Mouse (Mus musculus) megakaryocyte-erythroid progenitor cell, adult 5-6 weeks (primary cell): Measurements from ENCODE around the gene E2f1. TPM values are rescaled to one million over a fixed set of nuclear protein-coding genes. Genes with fewer than 3 reads are reported as not detected.
A peak's percentile ranks its signal among the peaks of the same experiment; 100 is the strongest.

Experiments
- ATAC-seq: replicated peaks from 2 replicates; pipeline ENCODE4 v1.8.0; 2016; ENCODE audit warnings: mild to moderate bottlenecking, inconsistent platforms; ENCODE audit not compliant: severe bottlenecking, poor library complexity, low FRiP score, low TSS enrichment
- total RNA-seq, 2 experiments: library from RNA; stranded (forward) in 1 of 2; stranded (reverse) in 1 of 2; fragments of 200-1000, 215-1000 nt in 1 of 2; fragments of >200 nt in 1 of 2; fragmentation: Nextera tagmentation in 1 of 2; gene quantifications; 2 replicates each; pipeline ENCODE4 v1.2.3; 2014 to 2017

E2f1 gene
- total RNA-seq (2014; fragmentation: Nextera tagmentation) (25.3 and 26.1 TPM in 2 replicates), total RNA-seq (2017) (7.0 and 7.8 TPM in 2 replicates)

GRCm38 (mm10) chr2:154569836-154570286 is at the start of gene E2f1:
Gene E2f1, minus strand, starts transcription at chr2:154569892.
- ATAC-seq, result peak; percentile 85

GRCm38 (mm10) chr2:154617061-154617460 is 47.4 kb upstream of the E2f1 start:
- ATAC-seq, result no peak

- peak; percentile 46 for ATAC-seq
These were observed 46.0 kb upstream of the E2f1 start for GRCm38 (mm10) chr2:154615674-154616073.

GRCm38 (mm10) chr2:154614841-154615576 is 45.3 kb upstream of the E2f1 start:
- ATAC-seq, result no peak

- peak; percentile 69 for ATAC-seq
These were observed 43.7 kb upstream of the E2f1 start, which contains the start of the genes Zfp341 and 4930519P11Rik for GRCm38 (mm10) chr2:154613118-154614115. Gene Zfp341, plus strand, starts transcription at chr2:154613297. Gene 4930519P11Rik, minus strand, starts transcription at chr2:154613437.

GRCm38 (mm10) chr2:154609050-154609767 is 39.5 kb upstream of the E2f1 start:
- no peak for ATAC-seq

- ATAC-seq, result no peak
These were observed 37.3 kb upstream of the E2f1 start for GRCm38 (mm10) chr2:154606965-154607364.

GRCm38 (mm10) chr2:154604156-154604555 is 34.5 kb upstream of the E2f1 start:
- ATAC-seq, result peak; percentile 12

- peak; percentile 99 for ATAC-seq
These were observed 34.0 kb upstream of the E2f1 start, which contains the start of gene Pxmp4 for GRCm38 (mm10) chr2:154603638-154604153. Gene Pxmp4, minus strand, starts transcription at chr2:154603708.

GRCm38 (mm10) chr2:154603007-154603637 is 33.4 kb upstream of the E2f1 start:
- ATAC-seq, result no peak

GRCm38 (mm10) chr2:154601324-154601723 is 31.6 kb upstream of the E2f1 start:
- no peak for ATAC-seq

GRCm38 (mm10) chr2:154600586-154600985 is 30.9 kb upstream of the E2f1 start:
- no peak for ATAC-seq

- no peak for ATAC-seq
These were observed 27.7 kb upstream of the E2f1 start for GRCm38 (mm10) chr2:154597399-154597798.

GRCm38 (mm10) chr2:154595775-154596174 is 26.1 kb upstream of the E2f1 start:
- no peak for ATAC-seq

- ATAC-seq, result peak; percentile 81; the same call in 1 of the 2 replicates
These were observed 23.3 kb upstream of the E2f1 start for GRCm38 (mm10) chr2:154593025-154593424.

GRCm38 (mm10) chr2:154591239-154591638 is 21.5 kb upstream of the E2f1 start:
- no peak for ATAC-seq

- ATAC-seq, result no peak
These were observed 19.4 kb upstream of the E2f1 start for GRCm38 (mm10) chr2:154589051-154589450.

GRCm38 (mm10) chr2:154586405-154586804 is 16.7 kb upstream of the E2f1 start:
- ATAC-seq, result no peak
